Mouse (Mus musculus): ENCODE data around the gene Rpl29. TPM values are rescaled to one million over a fixed set of nuclear protein-coding genes. Genes with fewer than 3 reads are reported as not detected.

Gene Rpl29
- total RNA-seq, 1 experiment: 61.2 TPM

DNA sequence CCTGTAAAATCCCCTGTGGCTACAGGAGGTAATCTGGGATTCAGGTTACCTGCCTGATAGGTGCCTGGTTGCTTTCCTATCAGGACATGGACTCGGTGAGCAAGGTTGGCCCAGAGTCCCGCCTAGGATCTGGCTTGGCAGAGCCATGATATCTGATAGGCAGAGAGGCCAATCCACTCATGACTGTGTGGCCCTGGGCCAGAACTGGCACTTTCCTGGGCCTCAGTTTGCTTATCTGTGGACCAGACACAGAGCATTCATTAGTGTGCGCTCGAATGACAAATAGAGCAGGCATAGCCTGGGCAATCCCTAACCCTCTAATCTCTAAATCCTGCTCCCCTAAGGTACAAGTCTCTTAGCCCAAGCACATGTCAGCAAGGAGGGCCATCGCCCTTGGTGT lies 27.1 kb upstream of the Rpl29 start:
- Histone ChIP-seq H3K9me3 (ENCODE audit: control insufficient read depth, insufficient read depth, low read depth, low read length) (no peaks in the 10 kb centered on the region), H3K4me3 (ENCODE audit: insufficient read depth in 1 of 2, low read depth in 1 of 2, low read length in 2 of 2, poor library complexity in 1 of 2, severe bottlenecking in 1 of 2) (no peak overlapping the region), H3K9ac (ENCODE audit: insufficient read depth, low read depth, low read length, poor library complexity, severe bottlenecking) (no peak overlapping the region), H3K27ac (ENCODE audit: insufficient read depth, low read depth, low read length, poor library complexity, severe bottlenecking) (no peak overlapping the region), H3K4me1 (ENCODE audit: control insufficient read depth in 2 of 2, insufficient read depth in 2 of 2, low read length in 2 of 2, poor library complexity in 1 of 2) (no peaks in the 10 kb centered on the region), H3K36me3 (ENCODE audit: control insufficient read depth, insufficient read depth, low read length, poor library complexity, severe bottlenecking) (no peaks in the 10 kb centered on the region)
- TF ChIP-seq HCFC1 (IDR thresholded peaks at IDR 0.05; ENCODE audit: borderline replicate concordance, insufficient read depth, low read length) (no peak), CHD2 (IDR thresholded peaks at IDR 0.05; ENCODE audit: low read depth, low read length) (no peak), ZC3H11A (IDR thresholded peaks at IDR 0.05; ENCODE audit: borderline replicate concordance, low read depth, low read length) (no peak), MAFK (IDR thresholded peaks at IDR 0.05; ENCODE audit: insufficient read depth, low read depth, low read length) (no peak), ZNF384 (IDR thresholded peaks at IDR 0.05; ENCODE audit: low read depth, low read length) (no peak)
- DNase-seq (ENCODE audit: low read depth, low spot score): no peak
- in situ Hi-C loops (cut with MboI; ENCODE audit: low sequenced_read_pairs in 2 of 2, unreplicated experiment in 2 of 2): no loop called here

DNA sequence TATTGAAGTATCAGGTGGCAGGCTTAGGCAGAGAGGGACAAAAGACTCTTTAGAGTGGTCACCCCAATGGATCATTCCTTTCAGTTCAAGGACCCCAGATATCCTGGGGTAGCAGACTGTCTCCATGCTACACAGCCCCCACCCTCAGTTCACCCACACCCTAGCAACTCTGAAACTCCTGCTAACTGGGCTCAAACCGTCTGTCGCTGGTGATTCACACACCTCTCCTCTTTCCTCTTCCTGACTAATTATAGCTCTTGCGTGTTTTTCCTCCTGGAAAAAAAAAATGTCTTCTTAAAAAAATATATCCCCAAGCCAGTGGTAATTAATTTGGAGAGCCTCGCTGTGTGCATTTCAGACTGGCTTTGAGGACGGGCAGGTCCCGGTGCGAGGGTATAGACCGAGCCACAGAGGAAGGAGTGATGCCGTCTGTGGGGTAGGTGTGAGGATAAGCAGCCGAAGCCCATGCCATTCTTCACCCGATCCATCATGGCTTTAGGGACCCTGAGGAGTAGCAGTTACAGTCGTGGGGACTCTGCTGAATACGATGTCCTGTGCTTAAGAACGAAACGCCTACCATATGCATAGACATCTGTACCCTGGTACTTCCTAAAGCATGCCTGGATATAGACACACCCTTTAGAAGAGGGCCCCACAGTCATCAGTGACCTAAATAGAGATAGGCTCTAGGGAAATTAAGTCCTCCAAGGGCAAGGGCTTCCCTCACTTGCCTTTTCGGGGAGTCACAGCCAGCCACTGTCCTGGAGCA lies 26.5 kb upstream of the Rpl29 start:
- no peaks in the 10 kb centered on the region for H3K9me3 ChIP-seq (ENCODE audit: control insufficient read depth, insufficient read depth, low read depth, low read length)
- in situ Hi-C loops (cut with MboI; ENCODE audit: low sequenced_read_pairs in 2 of 2, unreplicated experiment in 2 of 2): no loop called here
- TF ChIP-seq CHD2 (IDR thresholded peaks at IDR 0.05; ENCODE audit: low read depth, low read length) (no peak), ZNF384 (IDR thresholded peaks at IDR 0.05; ENCODE audit: low read depth, low read length) (no peak), ZC3H11A (IDR thresholded peaks at IDR 0.05; ENCODE audit: borderline replicate concordance, low read depth, low read length) (no peak), HCFC1 (IDR thresholded peaks at IDR 0.05; ENCODE audit: borderline replicate concordance, insufficient read depth, low read length) (no peak), MAFK (IDR thresholded peaks at IDR 0.05; ENCODE audit: insufficient read depth, low read depth, low read length) (no peak)
- no peaks in the 10 kb centered on the region for H3K4me1 ChIP-seq (ENCODE audit: control insufficient read depth in 2 of 2, insufficient read depth in 2 of 2, low read length in 2 of 2, poor library complexity in 1 of 2)
- no peak for DNase-seq (ENCODE audit: low read depth, low spot score)
- H3K4me3 ChIP-seq (ENCODE audit: insufficient read depth in 1 of 2, low read depth in 1 of 2, low read length in 2 of 2, poor library complexity in 1 of 2, severe bottlenecking in 1 of 2): no peak overlapping the region
- H3K9ac ChIP-seq (ENCODE audit: insufficient read depth, low read depth, low read length, poor library complexity, severe bottlenecking): no peak overlapping the region
- H3K36me3 ChIP-seq (ENCODE audit: control insufficient read depth, insufficient read depth, low read length, poor library complexity, severe bottlenecking): no peaks in the 10 kb centered on the region
- H3K27ac ChIP-seq (ENCODE audit: insufficient read depth, low read depth, low read length, poor library complexity, severe bottlenecking): no peak overlapping the region

DNA sequence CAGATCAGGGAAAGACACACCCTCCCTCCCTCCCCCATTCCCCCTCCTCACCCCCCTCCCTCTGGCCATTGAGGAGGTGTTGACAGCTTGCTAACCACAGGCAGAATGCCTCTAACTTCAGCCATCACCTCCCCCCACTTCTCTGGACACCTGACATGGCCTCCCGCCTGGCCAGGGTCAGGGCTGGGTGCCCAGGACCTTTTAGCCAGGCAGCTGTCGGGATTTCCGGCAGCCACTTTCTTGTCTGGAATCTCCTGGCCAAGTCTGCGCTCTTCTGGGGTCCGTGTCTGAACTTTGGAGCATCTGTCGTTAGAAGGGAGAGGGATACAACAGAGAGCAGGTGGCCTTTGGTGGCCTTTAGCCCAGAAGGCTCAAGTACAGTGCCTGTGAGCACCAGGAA lies 24.0 kb upstream of the Rpl29 start:
- H3K9me3 ChIP-seq (ENCODE audit: control insufficient read depth, insufficient read depth, low read depth, low read length): no peaks in the 10 kb centered on the region
- no peak overlapping the region for H3K9ac ChIP-seq (ENCODE audit: insufficient read depth, low read depth, low read length, poor library complexity, severe bottlenecking)
- TF ChIP-seq HCFC1 (IDR thresholded peaks at IDR 0.05; ENCODE audit: borderline replicate concordance, insufficient read depth, low read length) (no peak), MAFK (IDR thresholded peaks at IDR 0.05; ENCODE audit: insufficient read depth, low read depth, low read length) (no peak), ZC3H11A (IDR thresholded peaks at IDR 0.05; ENCODE audit: borderline replicate concordance, low read depth, low read length) (no peak), CHD2 (IDR thresholded peaks at IDR 0.05; ENCODE audit: low read depth, low read length) (no peak), ZNF384 (IDR thresholded peaks at IDR 0.05; ENCODE audit: low read depth, low read length) (no peak)
- H3K4me1 ChIP-seq (ENCODE audit: control insufficient read depth in 2 of 2, insufficient read depth in 2 of 2, low read length in 2 of 2, poor library complexity in 1 of 2): no peaks in the 10 kb centered on the region
- DNase-seq (ENCODE audit: low read depth, low spot score): no peak
- no peak overlapping the region for H3K27ac ChIP-seq (ENCODE audit: insufficient read depth, low read depth, low read length, poor library complexity, severe bottlenecking)
- H3K36me3 ChIP-seq (ENCODE audit: control insufficient read depth, insufficient read depth, low read length, poor library complexity, severe bottlenecking): no peaks in the 10 kb centered on the region
- in situ Hi-C loops (cut with MboI; ENCODE audit: low sequenced_read_pairs in 2 of 2, unreplicated experiment in 2 of 2): no loop called here
- H3K4me3 ChIP-seq (ENCODE audit: insufficient read depth in 1 of 2, low read depth in 1 of 2, low read length in 2 of 2, poor library complexity in 1 of 2, severe bottlenecking in 1 of 2): no peak overlapping the region

DNA sequence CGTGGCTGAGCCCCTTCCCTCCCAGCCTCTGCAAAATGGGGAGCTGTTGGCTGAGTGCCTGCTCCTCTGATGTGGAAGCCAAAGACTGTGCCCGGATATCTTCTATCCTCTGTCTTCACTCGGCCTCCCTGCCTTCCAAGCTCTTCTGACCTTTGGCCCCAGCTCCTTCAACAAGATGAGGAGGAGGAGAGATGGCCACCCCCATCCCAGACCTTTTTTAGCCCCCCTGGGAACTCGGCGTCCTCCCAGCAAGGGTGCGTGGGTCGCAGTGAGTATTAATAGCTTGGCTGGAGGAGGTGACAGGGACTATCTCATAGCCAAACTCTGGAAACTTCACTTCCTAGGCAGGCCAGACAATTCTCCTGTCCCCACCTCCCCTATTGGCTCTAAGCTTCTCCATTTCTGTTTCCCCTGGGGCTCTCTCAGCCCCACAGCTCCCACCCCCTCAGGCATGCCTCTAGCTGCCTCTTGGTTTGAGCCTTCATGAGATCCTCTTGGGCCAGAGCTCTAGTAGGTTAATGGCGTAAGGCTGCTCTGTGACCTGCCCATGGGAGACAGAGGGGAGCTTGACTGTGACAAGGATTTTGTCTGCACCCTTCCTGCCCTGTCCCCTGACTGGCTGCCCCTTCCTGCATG lies 22.7 kb upstream of the Rpl29 start:
- Histone ChIP-seq H3K9me3 (ENCODE audit: control insufficient read depth, insufficient read depth, low read depth, low read length) (no peaks in the 10 kb centered on the region), H3K27ac (ENCODE audit: insufficient read depth, low read depth, low read length, poor library complexity, severe bottlenecking) (no peak overlapping the region), H3K36me3 (ENCODE audit: control insufficient read depth, insufficient read depth, low read length, poor library complexity, severe bottlenecking) (no peaks in the 10 kb centered on the region), H3K4me1 (ENCODE audit: control insufficient read depth in 2 of 2, insufficient read depth in 2 of 2, low read length in 2 of 2, poor library complexity in 1 of 2) (no peaks in the 10 kb centered on the region), H3K9ac (ENCODE audit: insufficient read depth, low read depth, low read length, poor library complexity, severe bottlenecking) (no peak overlapping the region), H3K4me3 (ENCODE audit: insufficient read depth in 1 of 2, low read depth in 1 of 2, low read length in 2 of 2, poor library complexity in 1 of 2, severe bottlenecking in 1 of 2) (no peak overlapping the region)
- in situ Hi-C loops (cut with MboI; ENCODE audit: low sequenced_read_pairs in 2 of 2, unreplicated experiment in 2 of 2): no loop called here
- DNase-seq (ENCODE audit: low read depth, low spot score): no peak
- no peak for TF ChIP-seq ZC3H11A (IDR thresholded peaks at IDR 0.05; ENCODE audit: borderline replicate concordance, low read depth, low read length)
- TF ChIP-seq ZNF384 (IDR thresholded peaks at IDR 0.05; ENCODE audit: low read depth, low read length): no peak
- TF ChIP-seq MAFK (IDR thresholded peaks at IDR 0.05; ENCODE audit: insufficient read depth, low read depth, low read length): no peak
- no peak for TF ChIP-seq CHD2 (IDR thresholded peaks at IDR 0.05; ENCODE audit: low read depth, low read length)
- TF ChIP-seq HCFC1 (IDR thresholded peaks at IDR 0.05; ENCODE audit: borderline replicate concordance, insufficient read depth, low read length): no peak
